Mouse (Mus musculus) stomach, embryonic 16.5 days (tissue): ENCODE results near the gene Tmem176a. TPM values are rescaled to one million over a fixed set of nuclear protein-coding genes. Genes with fewer than 3 reads are reported as not detected.

Experiments
- ATAC-seq: fragments of 200-750 bp; cut with Nextera tagmentation; 2 replicates; pipeline ENCODE4 v1.8.0; 2017; ENCODE audit warnings: moderate number of reproducible peaks, moderate TSS enrichment; ENCODE audit not compliant: insufficient read depth, low FRiP score
- H3K27ac ChIP-seq: fragments of 300-500 bp; sonication (generic); 2 replicates; pipeline ENCODE4 v1.5.1; 2014; ENCODE audit warnings: low read length
- H3K27me3 ChIP-seq: fragments of 300-500 bp; sonication (generic); 2 replicates; pipeline ENCODE4 v1.6.1; 2014; ENCODE audit warnings: low read length, control low read depth, mixed read lengths; ENCODE audit not compliant: control insufficient read depth, insufficient read depth
- H3K36me3 ChIP-seq: fragments of 300-500 bp; sonication (generic); 2 replicates; pipeline ENCODE4 v1.6.1; 2014; ENCODE audit warnings: low read length; ENCODE audit not compliant: control insufficient read depth, insufficient read depth
- H3K4me1 ChIP-seq: fragments of 300-500 bp; sonication (generic); 2 replicates; pipeline ENCODE4 v1.6.1; 2014; ENCODE audit warnings: low read length, control low read depth, mixed read lengths; ENCODE audit not compliant: control insufficient read depth, insufficient read depth
- H3K4me2 ChIP-seq: fragments of 300-500 bp; sonication (generic); 2 replicates; pipeline ENCODE4 v1.6.1; 2014; ENCODE audit warnings: low read depth, low read length, mixed read lengths
- H3K4me3 ChIP-seq: fragments of 300-500 bp; sonication (generic); replicated peaks from 2 replicates; pipeline ENCODE4 v1.5.1; 2014; ENCODE audit warnings: mild to moderate bottlenecking, low read length
- H3K9ac ChIP-seq: fragments of 300-500 bp; sonication (generic); 2 replicates; pipeline ENCODE4 v1.6.1; 2014; ENCODE audit warnings: low read length
- H3K9me3 ChIP-seq: fragments of 300-500 bp; sonication (generic); replicated peaks from 2 replicates; pipeline ENCODE4 v1.6.1; 2016; ENCODE audit warnings: low read length, control low read depth; ENCODE audit not compliant: control insufficient read depth
- WGBS: fragments of 180-500 bp; shearing (Covaris S2); extraction: QIAGEN DNeasy Blood & Tissue Kit; methylation state at CpG from one replicate; pipeline ENCODE4 v1.1.7; 2014; 5-methylcytosine and 5-hydroxymethylcytosine counted together
- polyA plus RNA-seq: library from polyadenylated mRNA; unstranded; fragments of >200 nt; fragmentation: Nextera tagmentation; extraction: Ambion mirVana; gene quantifications from 2 replicates; pipeline ENCODE4 v1.2.1, GENCODE M21; 2015

Tmem176a gene
- 157 and 176 TPM in 2 replicates for polyA plus RNA-seq

- H3K27me3 ChIP-seq = no peaks in the 10 kb centered on the region
- no peaks in the 10 kb centered on the region for H3K9me3 ChIP-seq
- H3K27ac ChIP-seq = peak within 1 kb of the TSS; percentile 93
- H3K4me2 ChIP-seq = peak within 1 kb of the TSS; percentile 75
- H3K9ac ChIP-seq = peak within 1 kb of the TSS; percentile 80
- ATAC-seq = peak; percentile 8
- H3K4me1 ChIP-seq = peaks cover 18% of the 10 kb centered on the region
- 7% methylated on average over 7 of the region's 7 CpGs for WGBS
- H3K36me3 ChIP-seq = peaks cover 11% of the 10 kb centered on the region
- peak within 1 kb of the TSS; percentile 59 for H3K4me3 ChIP-seq
Measured at GRCm38 (mm10) chr6:48840371-48840969, at the start of gene Tmem176a. Tmem176a (plus strand) TSS chr6:48840919.

DNA sequence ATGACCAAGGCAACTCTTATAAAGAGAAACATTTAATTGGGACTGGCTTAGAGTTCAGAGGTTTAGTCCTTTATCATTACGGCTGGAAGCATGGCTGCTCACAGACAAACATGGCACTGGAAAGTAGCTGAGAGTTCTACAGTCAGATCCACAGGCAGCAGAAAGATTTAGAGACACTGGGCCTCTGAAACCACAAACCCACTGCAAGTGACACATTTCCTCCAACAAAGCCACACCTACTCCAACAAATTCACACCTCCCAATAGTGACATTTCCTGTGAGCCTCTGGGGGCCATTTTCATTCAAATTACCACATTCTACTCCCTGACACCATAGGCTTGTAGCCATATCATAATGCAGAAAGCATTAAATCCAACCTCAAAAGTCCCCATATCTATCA is 38.8 kb upstream of the Tmem176a start:
- 88% methylated on average over 1 of the region's 1 CpGs for WGBS
- ATAC-seq = no peak
- Histone ChIP-seq H3K27ac (no peak overlapping the region), H3K36me3 (no peaks in the 10 kb centered on the region), H3K4me2 (no peak overlapping the region), H3K4me1 (no peaks in the 10 kb centered on the region), H3K9ac (no peak overlapping the region), H3K27me3 (no peaks in the 10 kb centered on the region), H3K9me3 (0 out of 2 replicates have a peak, but pooled peaks cover 3% of the 10 kb centered on the region), H3K4me3 (no peak overlapping the region)

GRCm38 (mm10) chr6:48803406-48804051 is 37.2 kb upstream of the Tmem176a start:
- H3K9ac ChIP-seq = no peak overlapping the region
- no peaks in the 10 kb centered on the region for H3K4me1 ChIP-seq
- no peak overlapping the region for H3K4me3 ChIP-seq
- no peak overlapping the region for H3K27ac ChIP-seq
- H3K27me3 ChIP-seq = no peaks in the 10 kb centered on the region
- 0 out of 2 replicates have a peak, but pooled peaks cover 3% of the 10 kb centered on the region for H3K9me3 ChIP-seq
- no peak for ATAC-seq
- H3K36me3 ChIP-seq = no peaks in the 10 kb centered on the region
- H3K4me2 ChIP-seq = no peak overlapping the region

DNA sequence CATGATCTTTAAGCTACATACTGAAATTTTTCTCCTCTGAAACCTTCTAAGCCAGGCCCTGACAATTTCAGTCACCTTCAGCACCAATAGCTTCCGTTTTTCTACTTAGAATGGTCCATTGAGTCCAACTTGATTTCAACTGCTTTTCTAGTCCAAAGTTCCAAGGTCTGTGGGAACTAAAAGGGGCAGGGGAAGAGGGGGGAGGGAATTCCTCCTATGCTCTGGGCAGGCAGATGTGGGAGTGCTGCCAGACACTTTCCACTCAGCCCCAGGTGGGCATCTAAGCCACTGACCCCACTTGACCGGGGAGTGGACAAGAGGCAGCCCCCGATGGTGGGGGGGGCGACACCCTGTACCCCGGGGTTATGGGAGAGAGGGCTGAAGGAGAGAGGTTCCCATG is 36.4 kb upstream of the Tmem176a start:
- WGBS = 87% methylated on average over 5 of the region's 5 CpGs
- no peak overlapping the region for H3K27ac ChIP-seq
- H3K4me1 ChIP-seq = no peaks in the 10 kb centered on the region
- no peaks in the 10 kb centered on the region for H3K36me3 ChIP-seq
- no peak overlapping the region for H3K9ac ChIP-seq
- H3K4me2 ChIP-seq = no peak overlapping the region
- no peak overlapping the region for H3K4me3 ChIP-seq
- H3K9me3 ChIP-seq = 0 out of 2 replicates have a peak, but pooled peaks cover 3% of the 10 kb centered on the region
- no peaks in the 10 kb centered on the region for H3K27me3 ChIP-seq
- no peak for ATAC-seq

DNA sequence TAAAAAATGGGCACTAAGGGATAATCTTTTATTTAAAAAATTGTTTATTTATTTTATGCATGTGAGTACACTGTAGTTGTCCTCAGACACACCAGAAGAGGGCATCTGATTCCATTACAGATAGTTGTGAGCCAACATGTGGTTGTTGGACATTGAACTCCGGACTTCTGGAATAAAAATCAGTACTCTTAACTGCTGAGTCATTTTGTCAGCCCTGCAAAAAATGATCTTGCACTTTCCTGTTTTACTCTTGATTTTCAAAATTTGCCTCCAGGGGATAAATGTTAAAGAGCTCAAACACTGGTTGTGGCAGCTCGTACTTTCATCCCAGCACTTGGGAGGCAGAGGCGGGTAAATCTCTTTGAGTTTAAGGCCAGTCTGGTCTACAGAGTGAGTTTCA is 34.0 kb upstream of the Tmem176a start:
- Histone ChIP-seq H3K9me3 (0 out of 2 replicates have a peak, but pooled peaks cover 3% of the 10 kb centered on the region), H3K27me3 (no peaks in the 10 kb centered on the region), H3K4me1 (no peaks in the 10 kb centered on the region), H3K4me2 (no peak overlapping the region), H3K36me3 (no peaks in the 10 kb centered on the region), H3K4me3 (no peak overlapping the region), H3K9ac (no peak overlapping the region), H3K27ac (no peak overlapping the region)
- WGBS = 92% methylated on average over 3 of the region's 3 CpGs
- ATAC-seq = no peak

- Histone ChIP-seq H3K4me2 (no peak overlapping the region), H3K9ac (no peak overlapping the region), H3K4me3 (no peak overlapping the region), H3K4me1 (no peaks in the 10 kb centered on the region), H3K27ac (peak overlapping the region; percentile 69; the same call in 1 of the 2 replicates), H3K27me3 (no peaks in the 10 kb centered on the region), H3K9me3 (peaks cover 3% of the 10 kb centered on the region; the same call in 1 of the 2 replicates), H3K36me3 (no peaks in the 10 kb centered on the region)
- WGBS = 37% methylated on average over 3 of the region's 3 CpGs
- ATAC-seq = peak; percentile 44; the same call in 1 of the 2 replicates
Measured at GRCm38 (mm10) chr6:48809494-48810219, 31.1 kb upstream of the Tmem176a start.

GRCm38 (mm10) chr6:48815013-48815412 is 25.7 kb upstream of the Tmem176a start:
- Histone ChIP-seq H3K9ac (no peak overlapping the region), H3K27me3 (no peaks in the 10 kb centered on the region), H3K4me3 (no peak overlapping the region), H3K36me3 (no peaks in the 10 kb centered on the region), H3K9me3 (no peaks in the 10 kb centered on the region; the same call in 1 of the 2 replicates), H3K4me2 (no peak overlapping the region), H3K4me1 (no peaks in the 10 kb centered on the region), H3K27ac (no peak overlapping the region)
- no peak for ATAC-seq

DNA sequence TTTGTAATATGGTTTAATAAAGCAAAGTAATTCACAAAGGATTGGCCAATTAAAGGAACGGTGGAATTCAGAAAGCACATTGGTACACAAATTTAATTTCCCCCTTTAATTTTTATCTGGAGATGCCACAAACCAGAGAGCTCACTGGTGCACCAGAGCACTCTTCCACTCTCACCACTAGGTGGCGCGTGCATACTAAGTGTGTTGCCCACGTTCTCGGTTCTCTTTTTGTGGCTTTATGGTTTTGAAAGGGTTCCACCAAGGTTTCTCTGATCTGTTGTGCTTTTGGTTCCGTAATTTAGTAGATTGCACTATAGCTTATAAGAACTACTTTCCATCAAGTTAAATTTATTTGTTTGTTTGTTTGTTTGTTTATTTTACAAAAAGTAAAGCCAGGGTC is 22.9 kb upstream of the Tmem176a start:
- Histone ChIP-seq H3K27ac (no peak overlapping the region), H3K27me3 (no peaks in the 10 kb centered on the region), H3K9ac (no peak overlapping the region), H3K9me3 (no peaks in the 10 kb centered on the region; the same call in 1 of the 2 replicates), H3K36me3 (no peaks in the 10 kb centered on the region), H3K4me3 (no peak overlapping the region), H3K4me2 (no peak overlapping the region), H3K4me1 (no peaks in the 10 kb centered on the region)
- no peak for ATAC-seq
- WGBS = 4% methylated on average over 6 of the region's 6 CpGs
